Mouse (Mus musculus): ENCODE measurements around the gene Depp1. TPM values are rescaled to one million over a fixed set of nuclear protein-coding genes. Genes with fewer than 3 reads are reported as not detected.

Depp1 gene
- total RNA-seq, 2 experiments from 2014 or later: 1.8 to 2.0 TPM

DNA sequence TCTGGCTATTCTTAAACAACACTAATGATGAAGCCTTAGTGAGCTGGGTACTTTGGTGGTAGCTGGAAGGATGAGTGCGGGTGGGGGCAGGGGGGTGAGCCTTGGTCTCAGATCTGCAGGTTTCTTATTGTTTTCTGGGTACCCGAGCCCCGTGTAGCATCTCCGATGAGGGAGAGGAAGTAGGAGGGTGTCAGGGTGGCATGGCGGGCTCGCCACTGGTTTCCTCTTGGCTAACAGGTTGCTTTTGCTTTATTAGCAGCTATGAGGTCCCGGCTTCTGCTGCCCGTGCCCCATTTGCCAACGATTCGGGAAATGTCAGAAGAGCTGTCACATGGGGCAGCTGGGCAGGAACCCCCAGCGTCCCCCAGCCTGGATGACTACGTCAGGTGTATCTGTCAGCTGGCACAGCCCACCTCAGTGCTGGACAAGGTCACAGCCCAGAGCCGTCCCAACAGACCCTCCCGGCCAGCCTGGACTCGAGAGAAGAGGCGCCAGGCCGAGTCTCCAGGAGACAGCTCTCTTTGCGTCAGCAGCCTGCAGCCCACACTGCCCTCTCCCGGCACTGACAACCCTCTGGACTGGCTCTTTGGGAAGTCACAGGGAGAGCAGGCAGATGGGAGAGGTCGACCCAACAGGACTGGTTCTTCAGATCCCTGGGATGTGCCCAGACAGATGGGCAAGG lies 1.2 kb downstream of the Depp1 start:
- TF ChIP-seq CTCF (IDR thresholded peaks at IDR 0.05): peak; percentile 30
- Histone ChIP-seq H3K4me3 (peak overlapping the region; percentile 27; the same call in 1 of the 2 replicates), H3K27ac (0 out of 2 replicates have a peak overlapping the region, but pooled peaks have one; percentile 28)
- intact Hi-C loops (cut with DNase I): loop anchor here (5.0 to 10.0 kb wide), 3 partner anchors 106 to 513 kb away; partner anchors contain the start of gene Cxcl12
- no peak for DNase-seq (ENCODE audit: extremely low spot score in 1 of 2, low spot score in 2 of 2)

DNA sequence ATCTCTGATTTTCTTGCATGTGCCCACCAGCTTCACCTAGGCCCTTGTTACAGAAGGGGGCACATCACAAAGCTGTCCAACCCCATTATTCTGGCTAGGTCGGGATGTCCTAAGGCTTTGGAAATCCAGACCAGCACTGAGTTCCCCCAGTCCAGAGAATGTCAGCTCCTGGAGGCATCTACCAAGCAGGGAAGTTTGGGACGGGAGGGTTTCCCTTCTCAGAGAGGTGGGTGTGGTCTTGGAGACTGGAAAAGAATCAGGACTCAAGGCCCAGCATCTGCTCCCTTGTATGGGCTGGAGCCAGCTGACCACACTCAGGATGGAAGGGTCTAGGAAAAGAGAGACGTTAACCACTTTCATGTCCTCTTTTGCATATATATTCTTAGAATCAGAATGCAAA lies 2.8 kb downstream of the Depp1 start:
- no peak for DNase-seq (ENCODE audit: extremely low spot score in 1 of 2, low spot score in 2 of 2)
- intact Hi-C loops (cut with DNase I): loop anchor here (5.0 to 10.0 kb wide), 3 partner anchors 104 to 512 kb away; partner anchors contain the start of gene Cxcl12
- Histone ChIP-seq H3K4me3 (no peak overlapping the region), H3K27ac (no peak overlapping the region)
- no peak for TF ChIP-seq CTCF (IDR thresholded peaks at IDR 0.05)

DNA sequence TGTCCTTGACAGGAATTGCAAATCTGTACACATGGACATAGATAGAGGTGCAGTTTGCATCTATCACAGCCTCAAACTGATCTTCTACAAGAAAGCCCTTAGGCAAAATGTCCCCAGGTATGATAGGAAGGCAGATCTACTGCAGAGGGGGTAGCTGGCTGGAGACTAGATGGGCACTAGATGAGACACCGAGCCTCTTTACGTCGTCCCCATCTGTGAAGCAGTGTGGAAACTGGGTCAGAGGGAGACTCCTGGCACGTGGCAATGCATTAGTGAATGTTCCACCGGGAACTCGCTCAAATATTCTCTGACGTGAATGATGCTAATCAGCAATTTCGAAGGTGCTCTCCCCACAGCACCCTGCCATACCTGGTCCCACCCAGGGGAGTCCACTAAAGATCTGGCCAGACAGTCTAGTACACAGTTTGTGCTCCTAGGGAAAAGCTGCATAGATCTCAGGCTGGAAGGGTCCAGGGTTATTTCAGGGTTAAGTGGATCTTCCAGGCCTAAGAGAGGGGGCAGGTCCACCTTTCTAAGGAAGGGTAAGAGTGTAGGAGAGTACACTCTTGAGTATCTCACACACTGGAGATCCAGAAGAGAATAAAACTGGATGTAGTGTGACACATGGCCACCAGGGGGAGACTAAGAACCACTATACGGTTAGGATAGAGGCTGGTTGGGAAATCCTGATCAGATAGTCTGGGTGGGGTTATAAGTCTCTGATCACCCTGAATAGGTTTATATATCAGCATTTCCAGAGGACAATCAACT lies 3.5 kb downstream of the Depp1 start:
- intact Hi-C loops (cut with DNase I): loop anchor here (2.0 to 10.0 kb wide), 4 partner anchors 103 to 1171 kb away; partner anchors contain the start of gene Cxcl12
- DNase-seq (ENCODE audit: extremely low spot score in 1 of 2, low spot score in 2 of 2): peak; percentile 58 to 60
- TF ChIP-seq CTCF (IDR thresholded peaks at IDR 0.05): peak; percentile 77
- Histone ChIP-seq H3K27ac (no peak overlapping the region), H3K4me3 (no peak overlapping the region)

DNA sequence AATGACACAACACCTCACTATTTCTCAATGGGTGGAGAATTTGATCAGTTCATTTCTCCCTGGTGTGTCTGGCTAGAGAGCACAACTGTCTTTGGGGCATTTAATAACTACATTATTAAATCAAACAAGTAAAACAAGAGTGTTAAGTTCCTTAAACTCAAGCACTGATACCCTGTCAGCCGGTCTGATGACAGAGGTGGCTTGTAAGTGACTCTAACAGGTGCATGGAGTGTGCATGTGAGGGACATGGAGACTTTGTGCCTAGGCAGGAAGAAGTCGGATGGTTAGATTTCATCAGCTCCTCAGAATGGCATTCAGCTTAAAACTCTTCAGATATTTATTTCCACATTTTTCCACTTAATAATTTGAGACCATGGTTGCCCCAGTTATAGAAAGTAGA lies 13.0 kb downstream of the Depp1 start:
- TF ChIP-seq CTCF (IDR thresholded peaks at IDR 0.05): no peak
- H3K4me3 ChIP-seq: no peak overlapping the region
- no peak for DNase-seq (ENCODE audit: extremely low spot score in 1 of 2, low spot score in 2 of 2)
- no peak overlapping the region for H3K27ac ChIP-seq
- intact Hi-C loops (cut with DNase I): no loop called here

DNA sequence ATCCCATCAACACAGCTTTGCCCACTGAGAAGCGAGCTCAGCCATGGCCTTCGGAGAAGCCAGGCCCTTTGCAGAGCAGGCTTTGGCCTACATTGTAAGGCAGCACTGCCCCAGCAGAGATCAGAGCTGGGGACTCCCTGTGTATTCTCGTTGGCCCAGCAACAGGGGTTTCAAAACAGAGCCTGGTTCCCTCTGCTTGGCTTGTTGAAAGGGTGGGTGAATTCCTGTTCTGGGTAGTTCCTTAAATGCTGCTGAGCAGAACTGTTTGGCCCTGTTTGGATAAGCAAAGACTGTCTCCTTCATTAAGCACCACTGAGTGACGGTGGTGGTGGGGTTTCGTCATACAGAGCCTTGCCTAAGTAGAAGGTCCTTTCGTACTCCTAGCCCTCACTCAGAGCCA lies 13.6 kb downstream of the Depp1 start:
- intact Hi-C loops (cut with DNase I): no loop called here
- H3K4me3 ChIP-seq: no peak overlapping the region
- no peak overlapping the region for H3K27ac ChIP-seq
- DNase-seq (ENCODE audit: extremely low spot score in 1 of 2, low spot score in 2 of 2): no peak
- no peak for TF ChIP-seq CTCF (IDR thresholded peaks at IDR 0.05)

DNA sequence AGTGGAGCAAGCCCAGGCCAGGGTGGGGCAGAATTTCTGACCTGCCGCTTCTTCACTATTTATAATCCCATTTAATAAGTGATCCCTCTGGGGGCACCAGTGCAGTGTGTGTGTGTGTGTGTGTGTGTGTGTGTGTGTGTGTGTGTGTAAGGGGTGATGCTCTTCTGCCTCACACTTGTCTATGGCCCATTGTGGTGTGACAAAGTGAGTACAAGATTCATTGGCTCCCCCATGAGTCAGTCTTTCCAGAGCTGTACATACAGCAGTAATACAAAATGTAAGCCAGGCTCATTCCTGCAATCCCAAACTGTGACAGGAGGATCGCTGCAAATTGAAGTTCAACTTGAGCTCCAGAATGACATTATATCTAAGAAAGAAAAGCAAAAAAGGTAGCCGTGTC lies 14.4 kb downstream of the Depp1 start:
- intact Hi-C loops (cut with DNase I): no loop called here
- Histone ChIP-seq H3K27ac (no peak overlapping the region), H3K4me3 (no peak overlapping the region)
- TF ChIP-seq CTCF (IDR thresholded peaks at IDR 0.05): no peak
- DNase-seq (ENCODE audit: extremely low spot score in 1 of 2, low spot score in 2 of 2): no peak

DNA sequence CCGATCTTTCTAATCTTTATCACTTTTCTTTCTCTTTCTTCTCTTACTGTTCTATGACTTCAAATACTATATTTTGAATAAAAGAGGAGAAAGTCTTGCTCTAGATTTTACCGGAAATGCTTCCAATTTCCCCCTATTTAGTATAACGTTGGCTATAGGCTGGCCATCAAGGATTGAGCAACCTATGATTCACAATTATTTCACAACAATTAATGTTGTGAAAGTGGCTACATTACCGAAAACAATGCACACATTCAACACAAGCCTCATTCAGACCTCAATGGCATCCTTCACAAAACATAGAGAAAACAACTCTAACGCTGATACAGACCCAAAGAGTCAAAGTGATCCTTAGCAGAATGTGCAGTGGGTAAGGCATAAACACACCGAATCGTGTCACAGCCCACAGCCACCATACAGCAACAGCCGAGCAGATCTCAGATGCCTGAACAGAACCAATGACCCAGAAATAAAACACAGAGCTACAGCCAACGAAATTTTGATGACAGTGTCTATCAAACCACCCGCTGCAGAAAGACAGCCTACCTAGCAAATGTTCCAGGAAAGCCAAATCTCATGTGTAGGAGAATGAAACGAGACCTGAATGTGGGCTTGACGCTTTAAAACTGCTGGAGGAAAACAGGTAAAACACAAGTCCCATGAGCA lies 15.8 kb downstream of the Depp1 start:
- TF ChIP-seq CTCF (IDR thresholded peaks at IDR 0.05): no peak
- intact Hi-C loops (cut with DNase I): no loop called here
- no peak overlapping the region for H3K27ac ChIP-seq
- no peak overlapping the region for H3K4me3 ChIP-seq
- DNase-seq (ENCODE audit: extremely low spot score in 1 of 2, low spot score in 2 of 2): no peak

DNA sequence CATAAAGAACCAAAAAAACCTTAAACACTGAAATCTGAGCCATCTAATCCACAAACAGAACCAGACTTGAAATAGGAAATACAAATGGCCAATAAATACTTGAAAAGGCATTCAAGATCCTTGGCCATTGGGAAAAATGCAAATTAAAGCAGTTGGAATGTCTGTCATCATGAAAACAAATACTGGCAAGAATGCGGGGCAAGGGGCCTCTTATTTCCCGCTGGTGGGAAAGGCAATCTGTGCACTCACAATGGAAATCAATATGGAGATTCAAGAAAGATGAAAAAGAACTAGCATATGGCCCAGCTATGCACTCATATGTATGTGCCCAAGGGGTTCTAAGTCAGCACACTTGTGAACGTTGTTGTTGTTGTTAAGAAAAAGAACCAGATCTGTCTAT lies 16.5 kb downstream of the Depp1 start:
- DNase-seq (ENCODE audit: extremely low spot score in 1 of 2, low spot score in 2 of 2): no peak
- Histone ChIP-seq H3K27ac (no peak overlapping the region), H3K4me3 (no peak overlapping the region)
- intact Hi-C loops (cut with DNase I): no loop called here
- no peak for TF ChIP-seq CTCF (IDR thresholded peaks at IDR 0.05)

DNA sequence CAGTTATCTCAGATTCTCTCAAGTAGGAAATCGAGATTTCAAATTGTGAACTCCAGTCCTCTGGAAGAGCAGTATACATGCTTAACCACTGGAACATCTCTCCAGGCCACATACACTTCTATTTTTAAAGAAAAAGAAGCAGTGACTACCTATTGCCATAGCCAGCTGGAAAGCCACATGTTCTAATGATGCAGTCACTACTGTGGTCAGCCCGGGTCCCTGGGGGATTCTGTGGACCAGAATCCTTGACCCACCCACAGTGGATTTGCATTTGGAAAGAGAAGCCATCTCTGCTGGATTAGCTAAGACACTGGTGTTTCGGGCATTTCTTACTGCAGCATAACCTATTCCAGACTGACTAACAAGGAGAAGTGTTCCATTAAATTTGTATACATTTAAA lies 17.0 kb downstream of the Depp1 start:
- TF ChIP-seq CTCF (IDR thresholded peaks at IDR 0.05): no peak
- no peak overlapping the region for H3K27ac ChIP-seq
- intact Hi-C loops (cut with DNase I): no loop called here
- H3K4me3 ChIP-seq: no peak overlapping the region
- no peak for DNase-seq (ENCODE audit: extremely low spot score in 1 of 2, low spot score in 2 of 2)

DNA sequence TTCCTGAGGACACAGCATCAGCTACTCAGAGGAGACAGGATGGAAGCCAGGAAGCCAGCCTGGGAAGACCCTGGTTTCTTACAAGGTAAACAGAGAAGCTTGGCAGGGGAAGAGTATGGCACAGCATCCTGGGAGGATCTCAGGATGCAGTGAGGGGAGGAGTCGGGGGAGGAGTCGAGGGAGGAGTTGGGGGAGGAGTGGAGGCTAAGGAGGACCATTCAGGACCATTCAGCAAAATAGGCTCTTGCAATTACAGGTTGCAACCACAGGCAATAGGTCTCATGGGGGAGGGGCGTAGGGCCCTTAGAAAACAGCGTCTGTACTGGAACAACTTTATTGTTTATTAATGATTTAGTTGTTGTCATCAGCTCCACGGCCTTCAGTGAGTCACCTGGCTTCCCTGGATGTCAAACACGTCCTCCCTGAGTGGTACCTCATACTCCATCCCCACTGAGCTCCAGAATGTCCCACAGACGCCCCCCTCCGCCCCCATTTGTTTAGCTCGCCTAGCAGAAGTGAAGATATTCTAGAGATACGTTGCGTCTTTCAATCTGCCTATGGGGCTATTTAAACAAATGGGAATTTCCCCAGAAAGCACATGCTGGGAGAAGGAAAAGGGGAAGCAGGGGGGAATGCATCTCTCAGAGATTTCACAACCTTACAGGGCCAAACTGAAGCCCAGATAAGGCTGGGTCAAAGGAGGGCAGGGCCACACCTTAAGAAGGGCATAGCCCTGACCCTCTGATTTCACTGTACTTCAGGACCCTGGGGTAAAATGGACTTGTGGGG lies 18.5 kb downstream of the Depp1 start:
- TF ChIP-seq CTCF (IDR thresholded peaks at IDR 0.05): no peak
- H3K27ac ChIP-seq: no peak overlapping the region
- intact Hi-C loops (cut with DNase I): no loop called here
- H3K4me3 ChIP-seq: no peak overlapping the region
- DNase-seq (ENCODE audit: extremely low spot score in 1 of 2, low spot score in 2 of 2): no peak

DNA sequence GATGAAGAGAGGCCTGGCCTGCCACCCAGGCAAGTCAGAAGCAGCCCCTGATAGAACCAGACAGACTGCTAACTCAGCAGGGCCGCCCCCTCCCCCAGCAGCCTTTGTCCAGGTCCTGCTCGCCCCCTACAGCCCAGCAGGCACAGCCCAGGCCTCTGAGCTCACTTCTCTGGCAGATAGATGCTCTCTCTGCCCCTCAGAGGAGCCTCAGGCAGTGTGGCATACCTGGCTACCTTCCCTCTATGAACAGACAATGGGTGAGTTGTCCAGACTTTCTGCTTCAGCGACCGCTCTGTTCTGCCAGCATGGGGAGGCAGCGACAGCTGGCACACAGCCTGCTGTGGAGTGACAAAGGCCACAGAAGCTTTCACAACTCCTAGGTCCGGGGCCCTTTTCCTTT lies 19.7 kb downstream of the Depp1 start:
- intact Hi-C loops (cut with DNase I): no loop called here
- DNase-seq (ENCODE audit: extremely low spot score in 1 of 2, low spot score in 2 of 2): no peak
- TF ChIP-seq CTCF (IDR thresholded peaks at IDR 0.05): no peak
- H3K4me3 ChIP-seq: no peak overlapping the region
- no peak overlapping the region for H3K27ac ChIP-seq
